Mouse (Mus musculus): ENCODE measurements at regions not wholly inside any gene's neighbourhood (a gene's known extent, or its start where the extent isn't known, plus 50 kb on each side); places are given as distances from the start of the nearest gene placed in this dataset.

- no peak for ATAC-seq
These were observed 141.0 kb upstream of the Mdm1 start for GRCm38 (mm10) chr10:118000591-118000990.

DNA sequence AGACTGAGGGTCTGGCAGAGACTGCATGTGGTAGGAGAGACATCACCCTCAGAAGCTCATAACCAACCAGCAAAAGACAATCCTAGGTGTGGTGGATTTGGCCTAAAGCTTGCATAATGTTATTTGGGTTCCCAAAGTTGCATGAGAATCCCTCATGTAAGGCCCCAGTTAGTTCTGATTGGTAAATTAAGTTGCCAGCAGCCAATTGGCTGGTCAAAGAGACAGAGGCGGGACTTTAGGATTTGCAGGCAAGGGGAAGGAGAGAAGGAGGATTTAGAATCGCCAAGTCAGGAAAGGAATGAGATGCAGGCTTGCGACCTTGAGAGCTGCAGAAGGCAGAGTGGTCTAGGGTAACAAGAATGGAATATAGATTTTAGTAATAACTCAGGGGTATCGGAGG is 140.1 kb upstream of the Mdm1 start:
- ATAC-seq, result no peak

DNA sequence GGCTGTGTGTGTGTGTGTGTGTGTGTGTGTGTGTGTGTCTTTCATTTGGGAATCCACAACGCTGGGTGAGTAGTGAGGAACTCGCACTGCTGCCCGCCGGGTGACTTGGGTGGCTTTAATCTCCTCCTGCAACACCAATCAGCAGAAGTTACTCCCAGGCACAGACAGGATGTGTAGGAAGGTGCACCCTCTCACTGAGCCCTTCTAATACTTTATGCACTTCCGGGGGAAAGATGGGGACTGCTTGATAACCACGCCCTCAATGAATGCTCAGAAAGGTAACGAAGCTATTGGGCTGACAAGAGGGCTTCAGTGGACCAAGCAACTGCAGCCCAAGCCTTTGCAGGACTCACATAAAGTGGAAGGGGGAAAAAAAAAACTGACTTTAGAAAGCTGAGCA is 139.6 kb upstream of the Mdm1 start:
- ATAC-seq, result peak; percentile 95

- ATAC-seq, result no peak
These were observed 139.1 kb upstream of the Mdm1 start for GRCm38 (mm10) chr10:118002559-118002958.

DNA sequence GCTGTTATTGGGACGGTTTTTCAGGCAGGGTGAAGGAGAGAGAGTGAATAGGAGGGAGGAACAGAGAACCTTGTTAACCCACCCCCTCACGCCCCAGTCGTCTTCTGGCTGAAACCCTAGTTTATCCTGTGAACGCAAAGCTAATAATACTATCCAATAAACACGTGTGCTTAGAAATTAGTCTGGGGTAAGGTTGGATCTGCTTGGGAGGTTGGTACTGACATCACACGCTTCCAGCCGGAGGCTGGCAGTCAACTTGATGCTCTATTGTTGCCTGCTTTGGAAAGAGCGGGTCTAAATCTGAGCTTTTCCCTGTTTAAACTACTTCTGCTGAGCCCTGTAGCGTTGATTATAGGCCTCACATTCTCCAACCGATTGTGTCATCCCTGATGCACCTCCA is 138.4 kb upstream of the Mdm1 start:
- no peak for ATAC-seq

- no peak for ATAC-seq
These were observed 137.8 kb upstream of the Mdm1 start for GRCm38 (mm10) chr10:118003739-118004361.

DNA sequence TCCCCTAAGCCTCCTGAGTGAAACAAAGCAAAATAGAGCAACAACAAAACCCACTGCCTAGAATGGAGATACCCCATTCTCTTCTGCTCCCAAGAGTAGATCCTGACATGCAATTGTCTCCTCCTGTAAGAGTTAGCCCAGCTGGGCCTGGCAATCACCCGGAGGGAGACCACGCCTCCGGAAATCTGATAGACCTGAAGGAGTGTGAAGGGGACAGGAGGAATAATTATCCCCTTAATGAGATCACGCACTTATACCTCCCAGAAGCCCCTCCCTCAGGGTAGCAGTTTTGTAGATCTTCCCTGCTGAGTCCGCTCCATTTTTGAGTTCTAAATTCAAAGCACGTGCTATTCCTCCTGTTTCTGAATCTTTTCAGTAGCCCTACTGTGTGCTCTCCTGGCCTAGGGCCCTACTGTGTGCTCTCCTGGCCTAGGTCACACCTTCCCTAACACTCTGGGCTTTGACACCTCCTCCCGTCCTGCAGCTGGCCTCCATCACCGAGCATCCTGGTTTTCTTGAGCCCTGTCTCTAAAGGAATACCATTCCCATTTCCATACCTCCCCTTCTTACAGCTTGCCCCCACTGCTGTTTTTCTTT is 137.2 kb upstream of the Mdm1 start:
- ATAC-seq, result no peak

- ATAC-seq, result peak; percentile 88
These were observed 134.6 kb upstream of the Mdm1 start for GRCm38 (mm10) chr10:118006827-118007550.

GRCm38 (mm10) chr10:118007846-118008245 is 133.8 kb upstream of the Mdm1 start:
- no peak for ATAC-seq

DNA sequence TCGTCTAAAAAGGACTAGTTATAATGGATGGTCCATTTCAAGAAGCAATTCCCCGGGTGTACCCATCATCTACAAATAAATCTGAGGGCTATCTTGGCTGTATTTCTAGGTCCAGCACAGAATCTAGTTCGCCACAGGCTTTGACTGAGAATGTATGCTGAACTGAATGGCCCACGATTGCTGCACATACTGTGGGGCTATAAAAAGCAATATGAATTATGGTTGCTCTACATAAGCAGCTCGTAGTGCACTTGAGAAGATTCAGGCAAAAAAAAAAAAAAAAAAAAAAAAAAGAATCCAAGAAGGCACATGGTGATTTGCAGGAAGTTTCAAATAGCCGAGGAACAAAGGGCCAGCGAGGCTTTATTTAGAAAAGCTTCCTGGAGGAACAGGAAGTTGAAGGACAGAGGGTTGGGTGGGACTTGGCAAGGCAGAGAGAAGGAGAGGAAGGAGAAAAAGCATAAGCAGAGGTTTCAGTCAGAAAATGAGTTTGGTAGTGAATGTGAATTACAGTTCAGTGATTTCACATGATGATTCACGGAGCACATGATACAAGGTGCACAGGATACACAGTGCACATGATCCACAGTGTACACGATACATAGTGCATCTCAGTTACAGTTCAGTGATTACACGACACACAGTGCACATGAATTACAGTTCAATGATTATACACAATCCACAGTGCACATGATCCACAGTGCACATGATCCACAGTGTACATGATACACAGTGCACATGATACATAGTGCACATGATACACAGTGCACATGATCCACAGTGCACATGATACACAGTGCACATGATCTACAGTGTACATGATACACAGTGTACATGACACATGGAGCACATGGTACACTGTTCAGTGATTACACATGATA is 129.7 kb upstream of the Mdm1 start:
- no peak for ATAC-seq

DNA sequence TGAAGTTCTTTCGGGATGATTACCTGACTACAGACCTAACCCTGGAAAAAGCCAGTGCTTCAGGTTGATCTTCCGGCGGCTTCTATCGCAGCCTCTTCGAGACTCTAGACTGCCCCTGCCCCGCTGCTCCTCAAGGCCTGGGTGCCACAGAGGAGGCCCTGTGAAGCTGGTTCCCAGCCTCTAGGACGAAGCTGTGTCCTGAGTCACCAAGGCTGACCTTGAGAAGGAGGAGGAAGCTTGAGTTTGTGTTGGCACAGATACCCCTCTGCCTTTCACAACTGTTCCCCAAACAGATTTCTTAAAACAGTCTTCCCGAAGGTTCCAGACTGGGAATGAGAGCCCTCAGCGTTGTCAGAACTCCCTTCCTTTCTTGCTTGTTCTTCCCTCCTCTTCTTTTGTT is 112.8 kb upstream of the Mdm1 start:
- ATAC-seq, result no peak

GRCm38 (mm10) chr10:118034401-118034800 is 107.2 kb upstream of the Mdm1 start:
- no peak for ATAC-seq

GRCm38 (mm10) chr10:118035035-118035434 is 106.6 kb upstream of the Mdm1 start:
- no peak for ATAC-seq

DNA sequence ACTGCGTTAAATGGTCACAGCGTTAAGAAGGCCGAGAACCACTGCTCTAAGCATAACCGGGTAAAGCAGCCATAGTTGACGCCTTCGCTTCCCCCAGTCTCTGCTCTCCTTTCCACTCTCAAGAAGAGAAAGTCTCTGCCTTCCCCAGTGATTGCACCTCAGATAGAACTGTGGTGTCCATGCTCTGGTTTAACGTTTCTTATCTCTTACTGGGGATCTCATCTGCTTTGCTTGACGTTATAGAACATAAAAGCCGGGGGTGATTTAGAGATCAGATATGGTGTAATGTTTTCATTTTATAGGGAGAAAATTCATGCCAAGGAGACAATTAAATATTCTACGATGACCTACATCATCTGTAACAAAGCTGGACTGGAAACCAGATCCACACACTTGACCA is 103.1 kb upstream of the Mdm1 start:
- ATAC-seq, result no peak

- ATAC-seq, result no peak
These were observed 102.6 kb upstream of the Mdm1 start for GRCm38 (mm10) chr10:118039056-118039455.

GRCm38 (mm10) chr10:118041068-118041467 is 100.5 kb upstream of the Mdm1 start:
- peak; percentile 89 for ATAC-seq

GRCm38 (mm10) chr10:118043761-118044160 is 97.8 kb upstream of the Mdm1 start:
- no peak for ATAC-seq

- ATAC-seq, result no peak
These were observed 96.8 kb upstream of the Mdm1 start for GRCm38 (mm10) chr10:118044840-118045239.

DNA sequence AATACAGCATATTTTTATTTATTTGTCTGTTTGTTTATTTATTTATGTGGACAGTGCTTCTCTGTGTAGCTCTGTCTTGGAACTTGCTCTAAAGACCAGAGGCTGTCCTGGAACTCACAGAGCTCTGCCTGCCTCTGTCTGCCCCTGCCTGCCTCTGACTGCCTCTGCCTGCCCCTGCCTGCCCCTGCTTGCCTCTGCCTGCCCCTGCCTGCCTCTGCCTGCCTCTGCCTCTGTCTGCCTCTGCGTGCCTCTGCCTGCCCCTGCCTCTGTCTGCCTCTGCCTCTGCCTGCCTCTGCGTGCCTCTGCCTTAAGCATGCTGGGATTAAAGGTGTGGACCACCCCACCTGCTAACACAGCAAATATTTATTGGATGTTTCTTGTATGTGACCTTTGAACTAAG is 96.2 kb upstream of the Mdm1 start:
- ATAC-seq, result no peak

GRCm38 (mm10) chr10:118046328-118046727 is 95.3 kb upstream of the Mdm1 start:
- no peak for ATAC-seq

- ATAC-seq, result no peak
These were observed 94.8 kb upstream of the Mdm1 start for GRCm38 (mm10) chr10:118046831-118047230.

DNA sequence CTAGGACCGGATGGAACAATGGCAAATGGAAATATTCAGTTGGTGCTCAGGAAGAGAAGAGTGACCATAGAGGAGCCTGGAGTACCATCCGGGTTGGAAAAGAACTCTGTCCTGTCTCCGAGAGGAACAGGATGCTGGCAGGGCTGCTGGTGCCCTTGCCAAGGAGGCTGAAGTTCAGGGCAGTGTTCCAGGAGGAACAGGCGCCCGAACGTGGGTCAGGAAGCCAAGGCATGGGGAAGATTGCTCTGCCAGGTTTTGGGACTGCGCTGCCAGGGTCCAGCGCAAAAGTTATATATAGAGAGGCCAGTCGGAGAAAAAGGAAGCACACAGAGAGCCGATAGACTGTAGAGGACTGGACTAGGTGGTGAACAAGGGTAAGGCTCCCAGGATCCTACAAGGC is 92.3 kb upstream of the Mdm1 start:
- no peak for ATAC-seq

DNA sequence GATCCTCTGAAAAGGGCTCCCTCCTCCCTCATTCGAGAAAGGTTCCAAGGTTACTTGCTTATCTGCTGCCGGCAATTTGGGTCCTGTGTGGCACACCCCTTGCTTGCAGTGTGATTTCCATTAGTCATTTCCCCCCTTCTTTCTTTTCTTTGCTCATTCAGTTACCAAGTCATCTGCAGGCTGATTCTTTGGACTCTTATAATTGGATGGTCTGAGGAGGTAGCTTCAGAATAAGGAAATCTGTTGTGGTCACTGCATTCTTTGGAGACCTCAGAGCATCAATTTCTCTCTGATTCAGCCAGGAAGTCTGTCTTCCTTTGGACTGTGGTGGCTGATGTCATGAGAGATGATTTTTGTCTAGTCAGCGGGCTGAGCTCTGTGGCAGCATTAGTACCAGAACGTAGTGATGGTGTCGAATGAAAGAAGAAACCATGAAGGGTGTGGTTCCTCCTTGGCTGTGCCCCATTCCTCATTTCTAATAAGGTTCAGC is 91.4 kb upstream of the Mdm1 start:
- peak; percentile 83 for ATAC-seq

All from CD4-positive, CD25-positive, alpha-beta regulatory T cell, adult 4 months (primary cell).